Mouse (Mus musculus): ENCODE measurements around the gene Padi1. TPM values are rescaled to one million over a fixed set of nuclear protein-coding genes. Genes with fewer than 3 reads are reported as not detected.

The Padi1 gene
- polyA plus RNA-seq, 1 experiment = 0.04 TPM

GRCm38 (mm10) chr4:140879116-140879515 lies 33.5 kb upstream of the Padi1 start:
- H3K4me3 ChIP-seq (ENCODE audit: insufficient read depth, low read length) = no peak overlapping the region
- TF ChIP-seq POLR2A (IDR thresholded peaks at IDR 0.05; ENCODE audit: extremely low read depth, insufficient read depth, low read length) (no peak), CTCF (IDR thresholded peaks at IDR 0.05; ENCODE audit: extremely low read depth, insufficient read depth, low read length) (no peak)
- no peaks in the 10 kb centered on the region for H3K4me1 ChIP-seq (ENCODE audit: control insufficient read depth, insufficient read depth, low read length)
- no peak overlapping the region for H3K27ac ChIP-seq (ENCODE audit: insufficient read depth, low read length)

- no peak for TF ChIP-seq CTCF (IDR thresholded peaks at IDR 0.05; ENCODE audit: extremely low read depth, insufficient read depth, low read length)
- no peak for TF ChIP-seq POLR2A (IDR thresholded peaks at IDR 0.05; ENCODE audit: extremely low read depth, insufficient read depth, low read length)
- no peaks in the 10 kb centered on the region for H3K4me1 ChIP-seq (ENCODE audit: control insufficient read depth, insufficient read depth, low read length)
- no peak overlapping the region for H3K4me3 ChIP-seq (ENCODE audit: insufficient read depth, low read length)
- no peak overlapping the region for H3K27ac ChIP-seq (ENCODE audit: insufficient read depth, low read length)
Observed at GRCm38 (mm10) chr4:140878655-140879054, 33.1 kb upstream of the Padi1 start.

- H3K27ac ChIP-seq (ENCODE audit: insufficient read depth, low read length) = no peak overlapping the region
- no peak for TF ChIP-seq CTCF (IDR thresholded peaks at IDR 0.05; ENCODE audit: extremely low read depth, insufficient read depth, low read length)
- no peak for TF ChIP-seq POLR2A (IDR thresholded peaks at IDR 0.05; ENCODE audit: extremely low read depth, insufficient read depth, low read length)
- no peaks in the 10 kb centered on the region for H3K4me1 ChIP-seq (ENCODE audit: control insufficient read depth, insufficient read depth, low read length)
- no peak overlapping the region for H3K4me3 ChIP-seq (ENCODE audit: insufficient read depth, low read length)
Observed at GRCm38 (mm10) chr4:140877441-140877840, 31.9 kb upstream of the Padi1 start.

- H3K27ac ChIP-seq (ENCODE audit: insufficient read depth, low read length) = no peak overlapping the region
- no peak overlapping the region for H3K4me3 ChIP-seq (ENCODE audit: insufficient read depth, low read length)
- TF ChIP-seq POLR2A (IDR thresholded peaks at IDR 0.05; ENCODE audit: extremely low read depth, insufficient read depth, low read length) (no peak), CTCF (IDR thresholded peaks at IDR 0.05; ENCODE audit: extremely low read depth, insufficient read depth, low read length) (no peak)
- no peaks in the 10 kb centered on the region for H3K4me1 ChIP-seq (ENCODE audit: control insufficient read depth, insufficient read depth, low read length)
Observed at GRCm38 (mm10) chr4:140876681-140877080, 31.1 kb upstream of the Padi1 start.

GRCm38 (mm10) chr4:140876161-140876560 lies 30.6 kb upstream of the Padi1 start:
- TF ChIP-seq CTCF (IDR thresholded peaks at IDR 0.05; ENCODE audit: extremely low read depth, insufficient read depth, low read length) (no peak), POLR2A (IDR thresholded peaks at IDR 0.05; ENCODE audit: extremely low read depth, insufficient read depth, low read length) (no peak)
- H3K27ac ChIP-seq (ENCODE audit: insufficient read depth, low read length) = no peak overlapping the region

GRCm38 (mm10) chr4:140873011-140873410 lies 27.4 kb upstream of the Padi1 start:
- Histone ChIP-seq H3K4me3 (ENCODE audit: insufficient read depth, low read length) (no peak overlapping the region), H3K4me1 (ENCODE audit: control insufficient read depth, insufficient read depth, low read length) (no peaks in the 10 kb centered on the region), H3K27ac (ENCODE audit: insufficient read depth, low read length) (no peak overlapping the region)
- TF ChIP-seq CTCF (IDR thresholded peaks at IDR 0.05; ENCODE audit: extremely low read depth, insufficient read depth, low read length) (no peak), POLR2A (IDR thresholded peaks at IDR 0.05; ENCODE audit: extremely low read depth, insufficient read depth, low read length) (no peak)

More at GRCm38 (mm10) chr4:140876161-140876560, 30.6 kb upstream of the Padi1 start:
- H3K4me3 ChIP-seq (ENCODE audit: insufficient read depth, low read length) = no peak overlapping the region
- no peaks in the 10 kb centered on the region for H3K4me1 ChIP-seq (ENCODE audit: control insufficient read depth, insufficient read depth, low read length)

- H3K27ac ChIP-seq (ENCODE audit: insufficient read depth, low read length) = no peak overlapping the region
- no peak for TF ChIP-seq CTCF (IDR thresholded peaks at IDR 0.05; ENCODE audit: extremely low read depth, insufficient read depth, low read length)
- TF ChIP-seq POLR2A (IDR thresholded peaks at IDR 0.05; ENCODE audit: extremely low read depth, insufficient read depth, low read length) = no peak
- no peaks in the 10 kb centered on the region for H3K4me1 ChIP-seq (ENCODE audit: control insufficient read depth, insufficient read depth, low read length)
- H3K4me3 ChIP-seq (ENCODE audit: insufficient read depth, low read length) = no peak overlapping the region
Observed at GRCm38 (mm10) chr4:140872686-140872992, 27.1 kb upstream of the Padi1 start.

GRCm38 (mm10) chr4:140871851-140872685 lies 26.5 kb upstream of the Padi1 start:
- H3K4me1 ChIP-seq (ENCODE audit: control insufficient read depth, insufficient read depth, low read length) = no peaks in the 10 kb centered on the region
- no peak overlapping the region for H3K4me3 ChIP-seq (ENCODE audit: insufficient read depth, low read length)
- H3K27ac ChIP-seq (ENCODE audit: insufficient read depth, low read length) = no peak overlapping the region
- TF ChIP-seq POLR2A (IDR thresholded peaks at IDR 0.05; ENCODE audit: extremely low read depth, insufficient read depth, low read length) (no peak), CTCF (IDR thresholded peaks at IDR 0.05; ENCODE audit: extremely low read depth, insufficient read depth, low read length) (no peak)

GRCm38 (mm10) chr4:140871376-140871775 lies 25.8 kb upstream of the Padi1 start:
- H3K4me1 ChIP-seq (ENCODE audit: control insufficient read depth, insufficient read depth, low read length) = no peaks in the 10 kb centered on the region
- no peak for TF ChIP-seq POLR2A (IDR thresholded peaks at IDR 0.05; ENCODE audit: extremely low read depth, insufficient read depth, low read length)
- H3K27ac ChIP-seq (ENCODE audit: insufficient read depth, low read length) = no peak overlapping the region
- no peak overlapping the region for H3K4me3 ChIP-seq (ENCODE audit: insufficient read depth, low read length)

GRCm38 (mm10) chr4:140870876-140871275 lies 25.3 kb upstream of the Padi1 start:
- Histone ChIP-seq H3K4me1 (ENCODE audit: control insufficient read depth, insufficient read depth, low read length) (no peaks in the 10 kb centered on the region), H3K4me3 (ENCODE audit: insufficient read depth, low read length) (no peak overlapping the region), H3K27ac (ENCODE audit: insufficient read depth, low read length) (no peak overlapping the region)
- TF ChIP-seq POLR2A (IDR thresholded peaks at IDR 0.05; ENCODE audit: extremely low read depth, insufficient read depth, low read length) = no peak
- TF ChIP-seq CTCF (IDR thresholded peaks at IDR 0.05; ENCODE audit: extremely low read depth, insufficient read depth, low read length) = no peak

Data from cortical plate, adult 2 months (tissue).